11 mouse cellular contexts compared by ENCODE assay signal in genomic region chr2:48908866-48909265, GRCm38 (mm10). TPM values are rescaled to one million over a fixed set of nuclear protein-coding genes. Genes with fewer than 3 reads are reported as not detected.
DNase-seq lines count a peak whose midpoint lies in the region; ATAC-seq and TF ChIP-seq lines count a peak whose summit lies in the region.
"Had no signal": no experiment of that assay in that cellular context is flagged by ENCODE, and none has a peak within 500 bp of the region (broad histone marks: within the 10 kb centered on the region; RNA-seq: fewer than 3 reads in every experiment).

No protein-coding gene starts in this region.

- no peaks in the 10 kb centered on the region for H3K27me3 ChIP-seq in heart, postnatal 0 days (ENCODE audit: control insufficient read depth, insufficient read depth, low read length)
- H3K27me3 ChIP-seq in thymus, adult 2 months (ENCODE audit: control insufficient read depth, insufficient read depth, low read length) = no peaks in the 10 kb centered on the region
- H3K27me3 ChIP-seq: lung, embryonic 15.5 days had no signal

- H3K36me3 ChIP-seq in heart, postnatal 0 days (replicated peaks; ENCODE audit: control insufficient read depth, insufficient read depth, low read length) = peaks cover 29% of the 10 kb centered on the region
- H3K36me3 ChIP-seq in thymus, adult 2 months (ENCODE audit: control insufficient read depth, insufficient read depth, low read length) = peaks cover 47% of the 10 kb centered on the region

- H3K9ac ChIP-seq in heart, postnatal 0 days (replicated peaks; ENCODE audit: low read depth, low read length) = no peak overlapping the region
- H3K9ac ChIP-seq: lung, embryonic 15.5 days had no signal

- no peak overlapping the region for H3K4me3 ChIP-seq in heart, postnatal 0 days (ENCODE audit: low read depth, low read length)
- no peak overlapping the region for H3K4me3 ChIP-seq in thymus, adult 2 months (ENCODE audit: control insufficient read depth, insufficient read depth, low read length)
- H3K4me3 ChIP-seq: erythroblast, embryonic 14.5 days; lung, embryonic 15.5 days had no signal

- H3K9me3 ChIP-seq in heart, postnatal 0 days (replicated peaks; ENCODE audit: control insufficient read depth, low read length) = no peaks in the 10 kb centered on the region
- H3K9me3 ChIP-seq: lung, embryonic 15.5 days had no signal

- no peaks in the 10 kb centered on the region for H3K4me1 ChIP-seq in heart, postnatal 0 days (ENCODE audit: control insufficient read depth, insufficient read depth)
- H3K4me1 ChIP-seq in thymus, adult 2 months (replicated peaks; ENCODE audit: control insufficient read depth, insufficient read depth, low read length) = no peaks in the 10 kb centered on the region
- H3K4me1 ChIP-seq: lung, embryonic 15.5 days had no signal

- WGBS in heart, postnatal 0 days = 40% methylated on average over 2 of the region's 2 CpGs
- WGBS in thymus, adult 2 months = 48% methylated on average over 2 of the region's 2 CpGs

- TF ChIP-seq EP300 in heart, postnatal 0 days (IDR thresholded peaks at IDR 0.05; ENCODE audit: low read depth) = no peak

- DNase-seq in heart, postnatal 0 days (ENCODE audit: low spot score) = peak; percentile 38
- no peak for DNase-seq in heart, adult 11 months
- DNase-seq in thymus, postnatal 0 days (ENCODE audit: low spot score) = peak; percentile 41
- DNase-seq in thymus, adult 2 months = no peak
- DNase-seq in fibroblast of lung, adult 2 months (ENCODE audit: low read depth) = peak; percentile 28
- no peak for DNase-seq in spleen, postnatal 36 days (ENCODE audit: low spot score in 2 of 2)
- no peak for DNase-seq in thymus, postnatal 14 days
- DNase-seq in kidney, postnatal 14 days = no peak
- DNase-seq: kidney, adult 11 months had no signal

- H3K4me2 ChIP-seq in heart, postnatal 0 days (ENCODE audit: low read depth, low read length) = no peak overlapping the region
- H3K4me2 ChIP-seq: lung, embryonic 15.5 days had no signal

- TF ChIP-seq CTCF in heart, postnatal 0 days (IDR thresholded peaks at IDR 0.05; ENCODE audit: low read depth) = peak; percentile 64
- no peak for TF ChIP-seq CTCF in thymus, adult 2 months (IDR thresholded peaks at IDR 0.05; ENCODE audit: borderline replicate concordance, control insufficient read depth, extremely low read depth, insufficient read depth, low read length, poor library complexity)

- TF ChIP-seq POLR2A in thymus, adult 2 months (IDR thresholded peaks at IDR 0.05; ENCODE audit: control insufficient read depth, extremely low read depth, insufficient read depth, low read length, poor library complexity) = no peak

- ATAC-seq in heart, postnatal 0 days (ENCODE audit: insufficient read depth, low read depth) = no peak

- H3K27ac ChIP-seq in heart, postnatal 0 days (ENCODE audit: low read depth) = no peak overlapping the region
- no peak overlapping the region for H3K27ac ChIP-seq in thymus, adult 2 months (ENCODE audit: control insufficient read depth, insufficient read depth, low read length)
- H3K27ac ChIP-seq: lung, embryonic 15.5 days had no signal

RNA-seq across cellular contexts. Expression of gene Mbd5, which starts 40.4 kb away (rescaled TPM):
- total RNA-seq in heart, postnatal 0 days (2014; rRNA removed; ENCODE audit: low replicate concordance) = 15.4 and 23.2 TPM in 2 replicates
- polyA plus RNA-seq in heart, postnatal 0 days (2015; fragmentation: Nextera tagmentation; extraction: Ambion mirVana) = 10.8 and 11.5 TPM in 2 replicates
- polyA plus RNA-seq in thymus, postnatal 0 days (2015; fragmentation: Nextera tagmentation; extraction: Ambion mirVana) = 14.3 and 18.8 TPM in 2 replicates
- polyA plus RNA-seq in thymus, adult 2 months (2012; rRNA removed) = 10.0 and 10.7 TPM in 2 replicates

RNA-seq across cellular contexts. Expression of gene Orc4, which starts 41.2 kb away (rescaled TPM):
- 19.8 and 51.9 TPM in 2 replicates for total RNA-seq in heart, postnatal 0 days (2014; rRNA removed; ENCODE audit: low replicate concordance)
- 64.3 and 68.9 TPM in 2 replicates for polyA plus RNA-seq in heart, postnatal 0 days (2015; fragmentation: Nextera tagmentation; extraction: Ambion mirVana)
- polyA plus RNA-seq in thymus, postnatal 0 days (2015; fragmentation: Nextera tagmentation; extraction: Ambion mirVana) = 105 and 113 TPM in 2 replicates
- 19.0 and 21.7 TPM in 2 replicates for polyA plus RNA-seq in thymus, adult 2 months (2012; rRNA removed)

Comparison
In these comparisons a context has a peak if more than half of its experiments do, and no peak if none do; other contexts are left out.
1. DNase-seq: peak in heart, postnatal 0 days (single experiment), thymus, postnatal 0 days (single experiment) and fibroblast of lung, adult 2 months (single experiment); none in heart, adult 11 months (single experiment), thymus, adult 2 months (single experiment), spleen, postnatal 36 days (0 of 2), thymus, postnatal 14 days (single experiment) and kidney, postnatal 14 days (single experiment).